Mouse (Mus musculus): Measurements from ENCODE around the gene S100pbp.

The S100pbp gene

GRCm38 (mm10) chr4:129149321-129149720 lies 40.2 kb downstream of the S100pbp start:
- H3K36me3 ChIP-seq (ENCODE audit: insufficient read depth, low read length) = peaks cover 57% of the 10 kb centered on the region
- H3K9me3 ChIP-seq (ENCODE audit: low read length) = no peaks in the 10 kb centered on the region
- H3K27me3 ChIP-seq (ENCODE audit: insufficient read depth, low read length) = no peaks in the 10 kb centered on the region
- H3K4me3 ChIP-seq (replicated peaks; ENCODE audit: low read length) = no peak overlapping the region
- peaks cover 25% of the 10 kb centered on the region for H3K4me1 ChIP-seq (replicated peaks; ENCODE audit: low read depth, low read length)
- no peak for TF ChIP-seq CTCF (conservative IDR thresholded peaks at IDR 0.05; ENCODE audit: low read length)
- TF ChIP-seq POU5F1 (IDR thresholded peaks at IDR 0.05; ENCODE audit: borderline replicate concordance, low read length) = no peak
- no peak for TF ChIP-seq NANOG (IDR thresholded peaks at IDR 0.05; ENCODE audit: borderline replicate concordance, low read length)

GRCm38 (mm10) chr4:129147552-129148103 lies 41.9 kb downstream of the S100pbp start:
- Histone ChIP-seq H3K4me1 (replicated peaks; ENCODE audit: low read depth, low read length) (peaks cover 34% of the 10 kb centered on the region), H3K36me3 (ENCODE audit: insufficient read depth, low read length) (peaks cover 43% of the 10 kb centered on the region), H3K9me3 (ENCODE audit: low read length) (no peaks in the 10 kb centered on the region), H3K4me3 (replicated peaks; ENCODE audit: low read length) (no peak overlapping the region), H3K27me3 (ENCODE audit: insufficient read depth, low read length) (0 out of 2 replicates have a peak, but pooled peaks cover 2% of the 10 kb centered on the region)
- TF ChIP-seq POU5F1 (IDR thresholded peaks at IDR 0.05; ENCODE audit: borderline replicate concordance, low read length) (no peak), NANOG (IDR thresholded peaks at IDR 0.05; ENCODE audit: borderline replicate concordance, low read length) (no peak), CTCF (conservative IDR thresholded peaks at IDR 0.05; ENCODE audit: low read length) (no peak)

DNA sequence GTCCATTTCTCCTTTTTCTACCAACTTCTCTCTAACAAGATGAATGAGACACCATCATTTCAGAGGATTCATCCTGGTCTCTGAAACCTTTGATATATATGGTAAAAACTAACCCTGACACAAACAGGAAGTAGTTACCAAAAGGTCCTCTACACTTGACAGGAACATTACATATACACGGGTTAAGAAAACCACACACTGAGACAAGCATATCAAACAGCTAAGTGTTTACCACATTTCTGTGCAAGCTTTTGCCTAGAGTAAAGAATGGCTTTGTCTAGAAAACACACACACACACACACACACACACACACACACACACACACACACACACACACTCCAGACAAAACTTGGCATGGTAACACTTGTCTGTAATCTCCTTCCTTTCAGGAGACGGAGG lies 43.1 kb downstream of the S100pbp start:
- Histone ChIP-seq H3K9me3 (ENCODE audit: low read length) (no peaks in the 10 kb centered on the region), H3K4me1 (replicated peaks; ENCODE audit: low read depth, low read length) (peaks cover 45% of the 10 kb centered on the region), H3K4me3 (replicated peaks; ENCODE audit: low read length) (no peak overlapping the region), H3K36me3 (ENCODE audit: insufficient read depth, low read length) (peaks cover 31% of the 10 kb centered on the region), H3K27me3 (ENCODE audit: insufficient read depth, low read length) (peaks cover 2% of the 10 kb centered on the region; the same call in 1 of the 2 replicates)
- TF ChIP-seq POU5F1 (IDR thresholded peaks at IDR 0.05; ENCODE audit: borderline replicate concordance, low read length) (no peak), CTCF (conservative IDR thresholded peaks at IDR 0.05; ENCODE audit: low read length) (no peak), NANOG (IDR thresholded peaks at IDR 0.05; ENCODE audit: borderline replicate concordance, low read length) (no peak)

GRCm38 (mm10) chr4:129145943-129146342 lies 43.6 kb downstream of the S100pbp start:
- Histone ChIP-seq H3K36me3 (ENCODE audit: insufficient read depth, low read length) (peaks cover 26% of the 10 kb centered on the region), H3K4me1 (replicated peaks; ENCODE audit: low read depth, low read length) (peaks cover 45% of the 10 kb centered on the region), H3K9me3 (ENCODE audit: low read length) (no peaks in the 10 kb centered on the region), H3K27me3 (ENCODE audit: insufficient read depth, low read length) (peaks cover 2% of the 10 kb centered on the region; the same call in 1 of the 2 replicates), H3K4me3 (replicated peaks; ENCODE audit: low read length) (no peak overlapping the region)
- TF ChIP-seq NANOG (IDR thresholded peaks at IDR 0.05; ENCODE audit: borderline replicate concordance, low read length) (no peak), CTCF (conservative IDR thresholded peaks at IDR 0.05; ENCODE audit: low read length) (no peak), POU5F1 (IDR thresholded peaks at IDR 0.05; ENCODE audit: borderline replicate concordance, low read length) (no peak)

GRCm38 (mm10) chr4:129145411-129145810 lies 44.1 kb downstream of the S100pbp start:
- H3K4me1 ChIP-seq (replicated peaks; ENCODE audit: low read depth, low read length) = peaks cover 45% of the 10 kb centered on the region
- peaks cover 7% of the 10 kb centered on the region; the same call in 1 of the 2 replicates for H3K27me3 ChIP-seq (ENCODE audit: insufficient read depth, low read length)
- no peak overlapping the region for H3K4me3 ChIP-seq (replicated peaks; ENCODE audit: low read length)
- peaks cover 21% of the 10 kb centered on the region for H3K36me3 ChIP-seq (ENCODE audit: insufficient read depth, low read length)
- TF ChIP-seq CTCF (conservative IDR thresholded peaks at IDR 0.05; ENCODE audit: low read length) (no peak), POU5F1 (IDR thresholded peaks at IDR 0.05; ENCODE audit: borderline replicate concordance, low read length) (no peak), NANOG (IDR thresholded peaks at IDR 0.05; ENCODE audit: borderline replicate concordance, low read length) (no peak)
- H3K9me3 ChIP-seq (ENCODE audit: low read length) = no peaks in the 10 kb centered on the region

- peaks cover 45% of the 10 kb centered on the region for H3K4me1 ChIP-seq (replicated peaks; ENCODE audit: low read depth, low read length)
- no peaks in the 10 kb centered on the region for H3K9me3 ChIP-seq (ENCODE audit: low read length)
- no peak for TF ChIP-seq CTCF (conservative IDR thresholded peaks at IDR 0.05; ENCODE audit: low read length)
- peaks cover 14% of the 10 kb centered on the region for H3K27me3 ChIP-seq (ENCODE audit: insufficient read depth, low read length)
- H3K4me3 ChIP-seq (replicated peaks; ENCODE audit: low read length) = no peak overlapping the region
- H3K36me3 ChIP-seq (ENCODE audit: insufficient read depth, low read length) = peaks cover 14% of the 10 kb centered on the region
Observed at GRCm38 (mm10) chr4:129144401-129145367, 44.8 kb downstream of the S100pbp start.

DNA sequence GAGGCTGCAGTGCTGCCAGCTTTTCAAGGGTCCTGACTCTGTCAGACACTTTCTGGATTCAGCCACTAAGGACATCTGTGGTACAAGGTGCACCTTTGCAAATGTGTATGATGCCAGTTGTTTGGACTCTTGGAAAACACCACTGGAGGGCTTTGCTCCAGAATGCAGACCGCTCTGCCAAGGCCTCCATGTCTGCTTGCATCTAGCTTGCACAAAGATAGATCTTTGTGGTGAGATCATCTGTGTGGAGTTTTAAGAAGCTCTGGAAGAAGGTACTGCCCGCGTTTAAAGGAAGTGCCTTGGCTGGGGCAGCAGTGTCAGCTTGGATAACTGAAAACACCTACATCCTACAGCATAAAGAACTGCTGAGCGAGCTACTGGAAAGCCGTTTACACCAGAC lies 46.0 kb downstream of the S100pbp start:
- TF ChIP-seq POU5F1 (IDR thresholded peaks at IDR 0.05; ENCODE audit: borderline replicate concordance, low read length) (no peak), NANOG (IDR thresholded peaks at IDR 0.05; ENCODE audit: borderline replicate concordance, low read length) (no peak), CTCF (conservative IDR thresholded peaks at IDR 0.05; ENCODE audit: low read length) (no peak)

DNA sequence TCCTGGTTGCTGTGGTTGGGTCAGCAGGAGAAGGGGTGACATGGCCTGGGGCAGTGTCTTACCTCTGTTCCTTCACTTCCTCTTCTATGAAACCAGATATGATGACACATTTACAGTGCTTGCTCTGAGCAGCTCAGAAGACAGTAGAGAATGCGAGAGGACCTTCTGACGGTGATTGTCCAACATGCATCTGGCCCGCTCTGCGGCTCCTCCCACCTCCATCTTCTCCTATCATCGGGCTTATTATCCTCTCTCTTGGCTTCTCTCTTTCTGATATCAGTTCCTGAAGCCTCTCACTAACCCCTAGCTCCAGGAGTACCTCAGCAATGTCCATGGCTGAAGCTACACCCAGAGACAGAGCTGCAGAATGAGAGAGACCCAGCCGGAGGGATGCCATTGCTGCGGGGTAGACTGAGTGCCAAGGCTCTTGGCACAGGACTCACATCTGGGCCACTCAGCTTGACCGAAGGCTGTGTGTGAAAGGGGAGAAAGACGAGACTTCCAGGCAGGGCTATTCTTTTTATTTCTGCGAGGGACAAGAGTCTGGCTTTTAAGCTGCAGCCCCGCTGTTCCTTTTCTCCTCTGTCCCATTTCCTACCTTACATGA lies 47.0 kb downstream of the S100pbp start:
- TF ChIP-seq POU5F1 (IDR thresholded peaks at IDR 0.05; ENCODE audit: borderline replicate concordance, low read length) (no peak), NANOG (IDR thresholded peaks at IDR 0.05; ENCODE audit: borderline replicate concordance, low read length) (no peak), CTCF (conservative IDR thresholded peaks at IDR 0.05; ENCODE audit: low read length) (no peak)

More for the DNA sequence above, 46.0 kb downstream of the S100pbp start:
- H3K36me3 ChIP-seq (ENCODE audit: insufficient read depth, low read length) = peaks cover 2% of the 10 kb centered on the region
- no peaks in the 10 kb centered on the region for H3K9me3 ChIP-seq (ENCODE audit: low read length)
- peaks cover 43% of the 10 kb centered on the region for H3K4me1 ChIP-seq (replicated peaks; ENCODE audit: low read depth, low read length)
- peaks cover 26% of the 10 kb centered on the region for H3K27me3 ChIP-seq (ENCODE audit: insufficient read depth, low read length)
- no peak overlapping the region for H3K4me3 ChIP-seq (replicated peaks; ENCODE audit: low read length)

More for the DNA sequence above, 47.0 kb downstream of the S100pbp start:
- Histone ChIP-seq H3K4me1 (replicated peaks; ENCODE audit: low read depth, low read length) (peaks cover 35% of the 10 kb centered on the region), H3K36me3 (ENCODE audit: insufficient read depth, low read length) (no peaks in the 10 kb centered on the region; the same call in 1 of the 2 replicates), H3K4me3 (replicated peaks; ENCODE audit: low read length) (no peak overlapping the region), H3K9me3 (ENCODE audit: low read length) (no peaks in the 10 kb centered on the region), H3K27me3 (ENCODE audit: insufficient read depth, low read length) (peaks cover 36% of the 10 kb centered on the region)
